7 mouse cellular contexts compared by ENCODE assay signal in the genomic region with DNA sequence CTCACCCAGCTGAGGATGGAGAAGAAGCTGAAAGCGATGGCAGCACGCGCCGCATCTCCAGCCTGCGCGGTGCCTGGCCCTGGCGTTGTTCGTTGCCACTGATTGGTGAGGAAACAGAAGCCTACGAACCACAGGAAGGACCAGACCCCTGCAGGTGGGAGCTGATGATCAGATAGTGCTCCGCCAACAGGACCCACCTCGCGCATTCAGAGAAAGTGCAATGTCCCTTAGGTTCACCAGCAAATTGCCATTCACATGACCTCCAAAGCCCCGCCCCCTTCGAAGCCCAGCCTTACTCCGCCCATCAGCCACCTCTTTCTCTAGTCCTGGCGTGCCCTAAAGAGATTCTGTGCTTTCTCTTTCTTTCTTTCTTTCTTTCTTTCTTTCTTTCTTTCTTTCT. TPM values are rescaled to one million over a fixed set of nuclear protein-coding genes. Genes with fewer than 3 reads are reported as not detected.
DNase-seq lines count a peak whose midpoint lies in the region; ATAC-seq lines count a peak whose summit lies in the region.

No protein-coding gene starts in this region.

- H3K4me3 ChIP-seq in megakaryocyte, embryonic 14.5 days (replicated peaks): peak overlapping the region; percentile 81

- peaks cover 38% of the 10 kb centered on the region for H3K4me1 ChIP-seq in megakaryocyte, embryonic 14.5 days

- H3K27me3 ChIP-seq in megakaryocyte, embryonic 14.5 days (replicated peaks): peaks cover 52% of the 10 kb centered on the region

- peak; percentile 52 for ATAC-seq in CD4-positive, CD25-positive, alpha-beta regulatory T cell, adult 4 months
- peak; percentile 67 for ATAC-seq in granulocyte monocyte progenitor cell, adult 5-6 weeks (replicated peaks; ENCODE audit: poor library complexity, severe bottlenecking)

- peak; percentile 30 for DNase-seq in Muller cell, postnatal 12 days (ENCODE audit: inconsistent ontology term)
- DNase-seq in kidney, postnatal 14 days: peak; percentile 53
- peak; percentile 72 for DNase-seq in thymus, postnatal 4 days
- no peak for DNase-seq in cerebellum, adult 11-12 months

- no peaks in the 10 kb centered on the region for H3K9me3 ChIP-seq in megakaryocyte, embryonic 14.5 days

- H3K36me3 ChIP-seq in megakaryocyte, embryonic 14.5 days (replicated peaks; ENCODE audit: low read length): peaks cover 10% of the 10 kb centered on the region

RNA-seq across cellular contexts. Expression of gene Syngr3, which starts 3.2 kb away (rescaled TPM):
- 1 to 10 TPM; 1.1 TPM for polyA plus RNA-seq in CD4-positive, CD25-positive, alpha-beta regulatory T cell, adult 4 months (2017; shearing (Covaris generic))
- not detected in 2 replicates for total RNA-seq in granulocyte monocyte progenitor cell, adult 5-6 weeks (2014; fragmentation: Nextera tagmentation)
- not detected in 2 replicates for total RNA-seq in granulocyte monocyte progenitor cell, adult 5-6 weeks (2017)
- 0.04 TPM in 1 of 2 replicates, not detected in the other for polyA plus RNA-seq in megakaryocyte, embryonic 14.5 days (2012; ENCODE audit: insufficient read depth, low replicate concordance)

RNA-seq across cellular contexts. Expression of gene Gfer, which starts 9.4 kb away (rescaled TPM):
- 10 to 100 TPM; 13.5 to 21.7 TPM for polyA plus RNA-seq in CD4-positive, CD25-positive, alpha-beta regulatory T cell, adult 4 months (2017; shearing (Covaris generic))
- total RNA-seq in granulocyte monocyte progenitor cell, adult 5-6 weeks (2014; fragmentation: Nextera tagmentation): 28.9 and 33.2 TPM in 2 replicates
- 45.1 and 64.0 TPM in 2 replicates for total RNA-seq in granulocyte monocyte progenitor cell, adult 5-6 weeks (2017)
- 47.3 and 53.9 TPM in 2 replicates for polyA plus RNA-seq in megakaryocyte, embryonic 14.5 days (2012; ENCODE audit: insufficient read depth, low replicate concordance)

RNA-seq across cellular contexts. Expression of gene Noxo1, which starts 9.5 kb away (rescaled TPM):
- 1 to 10 TPM; 1.2 to 1.4 TPM for polyA plus RNA-seq in CD4-positive, CD25-positive, alpha-beta regulatory T cell, adult 4 months (2017; shearing (Covaris generic))
- 1.4 TPM in 1 of 2 replicates, not detected in the other for total RNA-seq in granulocyte monocyte progenitor cell, adult 5-6 weeks (2014; fragmentation: Nextera tagmentation)
- total RNA-seq in granulocyte monocyte progenitor cell, adult 5-6 weeks (2017): 0.60 and 2.1 TPM in 2 replicates
- polyA plus RNA-seq in megakaryocyte, embryonic 14.5 days (2012; ENCODE audit: insufficient read depth, low replicate concordance): 1.5 and 2.1 TPM in 2 replicates

RNA-seq across cellular contexts. Expression of gene Zfp598, which starts 17.0 kb away (rescaled TPM):
- 1 to 10 TPM; 3.7 to 5.4 TPM for polyA plus RNA-seq in CD4-positive, CD25-positive, alpha-beta regulatory T cell, adult 4 months (2017; shearing (Covaris generic))
- 18.2 and 40.4 TPM in 2 replicates for total RNA-seq in granulocyte monocyte progenitor cell, adult 5-6 weeks (2014; fragmentation: Nextera tagmentation)
- total RNA-seq in granulocyte monocyte progenitor cell, adult 5-6 weeks (2017): 16.1 and 17.8 TPM in 2 replicates
- polyA plus RNA-seq in megakaryocyte, embryonic 14.5 days (2012; ENCODE audit: insufficient read depth, low replicate concordance): 45.3 and 55.8 TPM in 2 replicates

RNA-seq across cellular contexts. Expression of gene Tbl3, which starts 20.9 kb away (rescaled TPM):
- 10 to 100 TPM; 38.1 to 71.3 TPM for polyA plus RNA-seq in CD4-positive, CD25-positive, alpha-beta regulatory T cell, adult 4 months (2017; shearing (Covaris generic))
- 39.5 and 44.5 TPM in 2 replicates for total RNA-seq in granulocyte monocyte progenitor cell, adult 5-6 weeks (2014; fragmentation: Nextera tagmentation)
- 44.1 and 54.9 TPM in 2 replicates for total RNA-seq in granulocyte monocyte progenitor cell, adult 5-6 weeks (2017)
- 16.6 and 17.1 TPM in 2 replicates for polyA plus RNA-seq in megakaryocyte, embryonic 14.5 days (2012; ENCODE audit: insufficient read depth, low replicate concordance)
